ENCODE assay signal across 13 mouse cellular contexts in the genomic region with DNA sequence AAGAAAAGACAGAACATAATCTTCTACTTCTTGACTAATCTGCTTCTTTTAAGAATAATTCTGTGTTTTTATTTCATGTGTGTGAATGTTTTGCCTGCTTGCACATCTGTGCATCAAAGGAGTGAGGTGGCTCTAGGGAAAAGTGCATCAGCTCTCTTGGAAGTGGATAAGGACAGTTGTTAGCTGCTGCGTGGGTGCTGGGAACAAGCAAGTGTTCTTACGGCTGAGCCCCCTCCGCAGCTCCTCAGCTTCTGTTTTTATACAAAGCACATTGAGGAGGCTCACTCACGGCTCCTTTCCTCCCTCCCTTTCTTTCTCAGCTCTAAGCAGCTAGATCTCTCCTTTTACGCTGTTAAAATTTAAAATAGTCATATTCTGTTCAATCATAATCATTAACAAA.
"Had no signal": no experiment of that assay in that cellular context is flagged by ENCODE, and none has a peak within 500 bp of the region (broad histone marks: within the 10 kb centered on the region; RNA-seq: fewer than 3 reads in every experiment).

No protein-coding gene starts in this region.

- DNase-seq: kidney, adult 2 months; kidney, postnatal 25 days; layer of hippocampus, postnatal 36 days; liver; lung, adult 18-20 months; lung, postnatal 10 days; lung, postnatal 36 days; midbrain, embryonic 14.5 days; right cerebral cortex, postnatal 4 days; thymus, postnatal 25 days had no signal

- ATAC-seq: hindbrain, embryonic 16.5 days; intestine, embryonic 16.5 days; liver, embryonic 12.5 days had no signal
